Mouse (Mus musculus) CH12.LX (cell line): ENCODE measurements around the gene Keap1.

ENCODE experiments used
- CHD1 ChIP-seq: IDR thresholded peaks from 2 replicates; pipeline ENCODE4 v1.6.1; 2012; ENCODE audit warnings: low read depth, low read length, improper control_type of control experiment, inconsistent platforms
- CTCF ChIP-seq, 2 experiments: IDR thresholded peaks in 1 of 2; conservative IDR thresholded peaks in 1 of 2; 2 replicates each; pipeline ENCODE4 v1.5.1; 2011 to 2012; ENCODE audit warnings: low read depth in 2 of 2, low read length in 2 of 2, improper control_type of control experiment in 1 of 2, inconsistent platforms in 1 of 2, mild to moderate bottlenecking in 1 of 2, moderate library complexity in 1 of 2
- E2F4 ChIP-seq: IDR thresholded peaks from 2 replicates; pipeline ENCODE4 v1.6.1; 2011; ENCODE audit warnings: low read depth, low read length, improper control_type of control experiment; ENCODE audit not compliant: insufficient replicate concordance
- EP300 ChIP-seq: IDR thresholded peaks from 2 replicates; pipeline ENCODE4 v1.6.1; 2011; ENCODE audit warnings: low read length, improper control_type of control experiment
- IRF4 ChIP-seq: IDR thresholded peaks from 2 replicates; pipeline ENCODE4 v1.6.1; 2014; ENCODE audit warnings: low read depth, mild to moderate bottlenecking, inconsistent platforms, low read length, improper control_type of control experiment
- JUND ChIP-seq: conservative IDR thresholded peaks from 2 replicates; pipeline ENCODE4 v1.6.1; 2011; ENCODE audit warnings: low read depth, low read length, improper control_type of control experiment
- MAX ChIP-seq: IDR thresholded peaks from 2 replicates; pipeline ENCODE4 v1.6.1; 2011; ENCODE audit warnings: low read length, improper control_type of control experiment
- PAX5 ChIP-seq: IDR thresholded peaks from 2 replicates; pipeline ENCODE4 v1.6.1; 2012; ENCODE audit warnings: low read length, inconsistent platforms, mixed read lengths
- POLR2A ChIP-seq: IDR thresholded peaks from 2 replicates; pipeline ENCODE4 v1.6.1; 2011; ENCODE audit warnings: low read depth, mild to moderate bottlenecking, improper control_type of control experiment, low read length
- POLR2AphosphoS2 ChIP-seq: IDR thresholded peaks from 2 replicates; pipeline ENCODE4 v1.6.1; 2011; ENCODE audit warnings: low read depth, low read length, improper control_type of control experiment
- SIN3A ChIP-seq: IDR thresholded peaks from 2 replicates; pipeline ENCODE4 v1.6.1; 2012; ENCODE audit warnings: low read length, improper control_type of control experiment, inconsistent platforms
- UBTF ChIP-seq: IDR thresholded peaks from 2 replicates; pipeline ENCODE4 v1.6.1; 2012; ENCODE audit warnings: low read depth, mild to moderate bottlenecking, inconsistent platforms, low read length, improper control_type of control experiment, moderate library complexity
- ZNF384 ChIP-seq: IDR thresholded peaks from 2 replicates; pipeline ENCODE4 v1.6.1; 2012; ENCODE audit warnings: low read depth, low read length, improper control_type of control experiment, inconsistent platforms

GRCm38 (mm10) chr9:21239465-21239848 is 296 bp upstream of the Keap1 start:
- TF ChIP-seq PAX5 (no peak), E2F4 (no peak), CTCF (conservative IDR thresholded peaks at IDR 0.05 in 1 of 2, IDR thresholded peaks at IDR 0.05 in 1 of 2; ENCODE audit: low read depth in 2 of 2, low read length in 2 of 2) (no peak), POLR2A (no peak), MAX (no peak), CHD1 (no peak), EP300 (no peak), SIN3A (no peak), UBTF (no peak), IRF4 (no peak), ZNF384 (no peak), JUND (no peak), POLR2AphosphoS2 (no peak)
